Mouse (Mus musculus) ES-Bruce4 (cell line): Measurements from ENCODE around the gene Adarb2.

Source experiments
- CTCF ChIP-seq: IDR thresholded peaks from one replicate; pipeline ENCODE4 v1.8.1; 2011; ENCODE audit warnings: low read depth, low read length
- POLR2A ChIP-seq: IDR thresholded peaks from one replicate; pipeline ENCODE4 v1.8.1; 2011; ENCODE audit warnings: low read length; ENCODE audit not compliant: insufficient read depth

DNA sequence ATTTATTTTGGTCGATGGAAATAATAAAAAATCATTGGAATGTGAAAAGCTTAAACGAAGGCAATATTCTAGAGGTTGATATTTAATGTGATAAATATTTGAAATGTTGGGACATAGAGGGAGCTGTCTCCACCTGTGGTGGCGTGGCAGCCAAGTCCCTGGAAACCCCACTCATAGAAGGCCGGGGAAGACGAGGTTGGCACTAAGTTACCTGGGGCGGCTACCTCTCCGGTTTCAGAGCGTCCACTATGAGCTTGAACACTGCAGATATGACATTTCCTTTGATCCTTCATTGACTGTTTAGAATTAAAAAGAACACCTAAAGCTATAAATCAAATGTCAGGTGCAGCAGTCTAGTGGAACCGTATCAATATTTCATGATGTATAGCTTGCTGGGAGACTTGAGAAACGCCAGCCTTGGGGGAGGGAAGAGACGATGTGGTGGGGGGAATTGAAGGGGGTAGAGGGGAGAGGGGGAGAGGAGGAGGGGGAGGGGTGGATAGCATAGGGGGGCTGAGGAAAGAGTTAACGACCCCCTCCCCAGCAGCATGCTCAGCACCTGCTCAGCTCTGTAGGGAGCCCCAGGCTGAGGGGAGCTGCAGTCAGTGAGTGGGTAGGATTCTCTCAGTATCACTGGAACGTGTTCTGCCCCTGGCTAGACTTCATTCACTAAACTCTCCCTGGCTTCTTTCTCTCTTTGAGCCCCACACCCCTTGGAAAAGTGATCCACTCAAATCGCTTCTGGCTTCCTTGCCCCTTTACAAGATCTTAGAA lies 410.1 kb downstream of the Adarb2 start:
- TF ChIP-seq POLR2A (no peak), CTCF (no peak)
